Mouse (Mus musculus): ENCODE results near the gene Rrm1.

- TF ChIP-seq CTCF (IDR thresholded peaks at IDR 0.05; ENCODE audit: low read depth) = no peak
- no peak for TF ChIP-seq EP300 (optimal IDR thresholded peaks at IDR 0.05)
Observed at GRCm38 (mm10) chr7:102434344-102434743, 7.2 kb upstream of the Rrm1 start.
